Mouse (Mus musculus): ENCODE results near the gene Zdhhc6. TPM values are rescaled to one million over a fixed set of nuclear protein-coding genes. Genes with fewer than 3 reads are reported as not detected.

Zdhhc6 gene
- 83.0 and 110 TPM in 2 replicates for polyA plus RNA-seq (2014; fragmentation: Nextera tagmentation; extraction: Ambion mirVana)

- peaks cover 26% of the 10 kb centered on the region for H3K36me3 ChIP-seq (ENCODE audit: control insufficient read depth, insufficient read depth, low read length)
- H3K4me3 ChIP-seq (ENCODE audit: low read length): peak within 1 kb of the TSS; percentile 92
- peaks cover 16% of the 10 kb centered on the region; the same call in 1 of the 2 replicates for H3K4me1 ChIP-seq (ENCODE audit: control insufficient read depth, insufficient read depth, low read length)
- peak within 1 kb of the TSS; percentile 85 for H3K27ac ChIP-seq (ENCODE audit: low read depth, low read length)
- ATAC-seq (ENCODE audit: low FRiP score, low TSS enrichment): peak; percentile 81
- H3K9me3 ChIP-seq (ENCODE audit: control insufficient read depth, low read length): no peaks in the 10 kb centered on the region
- under 1% methylated on average over 60 of the region's 60 CpGs for WGBS
- H3K27me3 ChIP-seq (ENCODE audit: control insufficient read depth, insufficient read depth, low read length): no peaks in the 10 kb centered on the region
- H3K9ac ChIP-seq (ENCODE audit: low read depth, low read length): peak within 1 kb of the TSS; percentile 87
- peak within 1 kb of the TSS; percentile 89 for H3K4me2 ChIP-seq (replicated peaks; ENCODE audit: low read depth, low read length)
Observed at GRCm38 (mm10) chr19:55315452-55316108, at the start of gene Zdhhc6. Gene Zdhhc6, minus strand, starts transcription at chr19:55316032.

DNA sequence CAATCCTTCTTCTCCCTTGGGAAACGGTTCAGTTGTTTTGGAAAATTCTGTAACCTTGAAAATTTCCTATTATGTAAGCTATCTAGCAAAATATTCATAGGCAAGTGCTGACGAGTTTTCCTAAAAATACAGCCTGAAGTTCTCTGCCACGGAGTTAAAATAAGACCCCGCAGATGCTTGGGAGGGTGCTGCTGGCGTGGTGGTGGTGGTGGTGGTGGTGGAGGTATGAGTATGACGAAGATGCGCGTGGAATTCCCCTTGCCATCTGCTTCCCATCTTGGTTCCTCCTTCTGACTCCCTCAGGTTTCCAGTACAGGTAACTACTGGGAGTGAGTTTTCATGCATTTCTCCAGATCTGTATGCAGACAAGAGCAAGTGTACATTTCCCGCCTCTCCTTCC lies 46.8 kb upstream of the Zdhhc6 start:
- ATAC-seq (ENCODE audit: low FRiP score, low TSS enrichment): no peak
- H3K4me3 ChIP-seq (ENCODE audit: low read length): no peak overlapping the region
- H3K9ac ChIP-seq (ENCODE audit: low read depth, low read length): no peak overlapping the region
- H3K27ac ChIP-seq (ENCODE audit: low read depth, low read length): no peak overlapping the region
- no peaks in the 10 kb centered on the region for H3K36me3 ChIP-seq (ENCODE audit: control insufficient read depth, insufficient read depth, low read length)
- WGBS: 92% methylated on average over 9 of the region's 9 CpGs
- H3K4me2 ChIP-seq (replicated peaks; ENCODE audit: low read depth, low read length): no peak overlapping the region
- H3K27me3 ChIP-seq (ENCODE audit: control insufficient read depth, insufficient read depth, low read length): no peaks in the 10 kb centered on the region
- no peaks in the 10 kb centered on the region for H3K9me3 ChIP-seq (ENCODE audit: control insufficient read depth, low read length)
- H3K4me1 ChIP-seq (ENCODE audit: control insufficient read depth, insufficient read depth, low read length): no peaks in the 10 kb centered on the region

DNA sequence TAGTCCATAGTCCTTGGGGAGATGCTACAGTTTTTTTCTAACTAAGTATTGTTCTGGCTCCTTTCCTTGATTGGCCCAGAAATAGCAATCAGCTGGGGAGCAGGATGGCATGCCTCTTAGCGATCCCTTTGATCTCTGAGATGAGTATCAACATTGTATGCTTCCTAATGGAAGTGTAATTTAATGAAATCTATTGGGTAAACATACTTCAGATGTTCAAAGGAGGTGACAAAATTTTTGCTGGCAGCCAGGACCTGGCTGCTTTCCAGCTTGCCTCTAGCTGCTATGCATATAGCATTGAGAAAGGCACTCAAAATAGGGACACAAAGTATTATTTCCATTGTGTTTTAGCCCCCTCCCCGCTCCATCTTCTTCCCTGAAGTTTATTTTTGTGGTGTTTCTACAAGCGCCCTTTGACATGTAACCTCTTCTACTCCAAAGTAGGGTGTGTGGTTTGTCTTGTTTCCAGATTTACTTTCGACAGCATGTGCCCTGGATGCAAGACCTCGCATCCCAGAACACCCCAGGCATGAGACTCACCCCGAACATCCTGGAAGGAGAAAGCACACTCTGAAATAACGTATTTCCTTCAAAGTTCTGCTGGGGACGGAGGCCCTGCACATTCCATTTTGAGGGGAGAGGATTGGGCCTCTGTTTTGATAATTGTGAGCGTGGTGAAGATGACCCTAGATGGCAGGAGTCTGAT lies 35.0 kb upstream of the Zdhhc6 start:
- H3K9me3 ChIP-seq (ENCODE audit: control insufficient read depth, low read length): no peaks in the 10 kb centered on the region
- H3K4me1 ChIP-seq (ENCODE audit: control insufficient read depth, insufficient read depth, low read length): no peaks in the 10 kb centered on the region
- no peak overlapping the region for H3K4me3 ChIP-seq (ENCODE audit: low read length)
- H3K27me3 ChIP-seq (ENCODE audit: control insufficient read depth, insufficient read depth, low read length): no peaks in the 10 kb centered on the region
- ATAC-seq (ENCODE audit: low FRiP score, low TSS enrichment): no peak
- WGBS: 61% methylated on average over 9 of the region's 9 CpGs
- H3K9ac ChIP-seq (ENCODE audit: low read depth, low read length): no peak overlapping the region
- H3K4me2 ChIP-seq (replicated peaks; ENCODE audit: low read depth, low read length): no peak overlapping the region
- H3K27ac ChIP-seq (ENCODE audit: low read depth, low read length): no peak overlapping the region
- H3K36me3 ChIP-seq (ENCODE audit: control insufficient read depth, insufficient read depth, low read length): no peaks in the 10 kb centered on the region

GRCm38 (mm10) chr19:55348187-55348586 lies 32.4 kb upstream of the Zdhhc6 start:
- Histone ChIP-seq H3K36me3 (ENCODE audit: control insufficient read depth, insufficient read depth, low read length) (no peaks in the 10 kb centered on the region; the same call in 1 of the 2 replicates), H3K27ac (ENCODE audit: low read depth, low read length) (no peak overlapping the region), H3K4me1 (ENCODE audit: control insufficient read depth, insufficient read depth, low read length) (no peaks in the 10 kb centered on the region), H3K9ac (ENCODE audit: low read depth, low read length) (no peak overlapping the region), H3K4me2 (replicated peaks; ENCODE audit: low read depth, low read length) (no peak overlapping the region), H3K27me3 (ENCODE audit: control insufficient read depth, insufficient read depth, low read length) (no peaks in the 10 kb centered on the region), H3K4me3 (ENCODE audit: low read length) (no peak overlapping the region), H3K9me3 (ENCODE audit: control insufficient read depth, low read length) (no peaks in the 10 kb centered on the region)
- no peak for ATAC-seq (ENCODE audit: low FRiP score, low TSS enrichment)
- 89% methylated on average over 3 of the region's 3 CpGs for WGBS

DNA sequence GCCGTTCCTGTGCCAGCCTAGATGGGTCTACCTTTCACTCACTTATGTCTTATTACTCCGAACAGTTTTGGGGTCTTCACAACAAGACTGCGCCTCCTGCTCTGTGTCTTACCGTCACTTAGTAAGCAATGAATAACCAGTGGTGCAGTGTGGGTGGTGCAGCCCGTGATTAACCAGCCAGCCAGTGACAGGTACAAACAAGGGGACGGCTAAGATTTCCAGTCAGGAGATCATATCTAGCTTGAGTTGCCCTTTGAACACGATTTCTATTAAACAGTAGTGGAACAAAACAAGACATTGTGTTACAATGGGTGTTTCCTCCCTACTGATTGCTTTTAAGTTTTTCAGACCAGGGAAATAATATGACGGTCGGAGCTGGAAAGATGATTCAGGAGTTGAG lies 27.4 kb upstream of the Zdhhc6 start:
- Histone ChIP-seq H3K4me1 (ENCODE audit: control insufficient read depth, insufficient read depth, low read length) (no peaks in the 10 kb centered on the region), H3K9ac (ENCODE audit: low read depth, low read length) (no peak overlapping the region), H3K36me3 (ENCODE audit: control insufficient read depth, insufficient read depth, low read length) (no peaks in the 10 kb centered on the region; the same call in 1 of the 2 replicates), H3K27ac (ENCODE audit: low read depth, low read length) (no peak overlapping the region), H3K27me3 (ENCODE audit: control insufficient read depth, insufficient read depth, low read length) (no peaks in the 10 kb centered on the region), H3K4me2 (replicated peaks; ENCODE audit: low read depth, low read length) (no peak overlapping the region), H3K9me3 (ENCODE audit: control insufficient read depth, low read length) (no peaks in the 10 kb centered on the region), H3K4me3 (ENCODE audit: low read length) (no peak overlapping the region)
- 76% methylated on average over 9 of the region's 9 CpGs for WGBS
- ATAC-seq (ENCODE audit: low FRiP score, low TSS enrichment): no peak

- Histone ChIP-seq H3K9ac (ENCODE audit: low read depth, low read length) (no peak overlapping the region), H3K4me1 (ENCODE audit: control insufficient read depth, insufficient read depth, low read length) (no peaks in the 10 kb centered on the region), H3K4me2 (replicated peaks; ENCODE audit: low read depth, low read length) (no peak overlapping the region), H3K27me3 (ENCODE audit: control insufficient read depth, insufficient read depth, low read length) (no peaks in the 10 kb centered on the region), H3K4me3 (ENCODE audit: low read length) (no peak overlapping the region), H3K36me3 (ENCODE audit: control insufficient read depth, insufficient read depth, low read length) (no peaks in the 10 kb centered on the region; the same call in 1 of the 2 replicates), H3K9me3 (ENCODE audit: control insufficient read depth, low read length) (no peaks in the 10 kb centered on the region), H3K27ac (ENCODE audit: low read depth, low read length) (no peak overlapping the region)
- ATAC-seq (ENCODE audit: low FRiP score, low TSS enrichment): no peak
- WGBS: 93% methylated on average over 7 of the region's 7 CpGs
Observed at GRCm38 (mm10) chr19:55342423-55342822, 26.6 kb upstream of the Zdhhc6 start.

DNA sequence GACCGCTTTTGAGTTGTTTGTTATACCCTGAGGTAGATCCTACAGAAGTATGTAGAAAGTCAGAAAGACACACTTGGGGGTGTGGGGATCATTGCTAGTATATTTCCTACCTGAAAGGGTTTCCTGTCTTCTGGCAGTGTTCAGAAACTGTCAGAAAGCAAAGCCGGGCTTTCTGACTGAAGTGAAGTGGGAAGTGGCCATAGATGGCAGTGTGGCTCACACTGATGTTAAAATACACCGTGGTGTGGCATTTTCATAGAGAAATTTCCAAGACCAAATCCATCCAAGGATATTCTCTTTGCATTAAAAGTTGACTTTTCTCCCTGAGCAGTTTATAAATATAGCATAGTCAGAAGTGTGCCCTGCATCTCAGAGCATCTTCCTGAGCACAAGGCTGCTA lies 25.5 kb upstream of the Zdhhc6 start:
- peaks cover 3% of the 10 kb centered on the region; the same call in 1 of the 2 replicates for H3K36me3 ChIP-seq (ENCODE audit: control insufficient read depth, insufficient read depth, low read length)
- no peaks in the 10 kb centered on the region for H3K27me3 ChIP-seq (ENCODE audit: control insufficient read depth, insufficient read depth, low read length)
- no peak overlapping the region for H3K27ac ChIP-seq (ENCODE audit: low read depth, low read length)
- no peaks in the 10 kb centered on the region for H3K9me3 ChIP-seq (ENCODE audit: control insufficient read depth, low read length)
- H3K9ac ChIP-seq (ENCODE audit: low read depth, low read length): no peak overlapping the region
- no peaks in the 10 kb centered on the region for H3K4me1 ChIP-seq (ENCODE audit: control insufficient read depth, insufficient read depth, low read length)
- 72% methylated on average over 3 of the region's 3 CpGs for WGBS
- ATAC-seq (ENCODE audit: low FRiP score, low TSS enrichment): no peak
- no peak overlapping the region for H3K4me2 ChIP-seq (replicated peaks; ENCODE audit: low read depth, low read length)
- no peak overlapping the region for H3K4me3 ChIP-seq (ENCODE audit: low read length)

DNA sequence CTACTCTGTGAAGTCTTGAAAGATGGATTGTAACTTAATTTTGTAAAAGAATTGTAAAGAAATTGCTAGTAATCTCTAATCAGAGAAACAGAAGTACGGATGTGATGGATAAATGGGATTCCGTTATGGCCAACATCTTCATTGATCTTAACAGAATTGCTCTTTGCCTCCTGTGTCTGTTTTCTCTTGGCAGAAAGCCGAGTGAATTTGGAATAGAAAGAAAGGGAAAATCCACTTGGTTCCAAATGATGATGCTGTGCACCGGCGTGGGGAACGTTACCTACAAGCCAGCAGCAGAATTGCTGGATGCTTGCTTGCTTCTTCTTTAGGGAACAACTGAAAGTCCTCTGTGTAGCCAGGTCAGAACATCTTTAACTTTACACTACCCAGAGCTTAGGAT lies 24.7 kb upstream of the Zdhhc6 start:
- no peak overlapping the region for H3K27ac ChIP-seq (ENCODE audit: low read depth, low read length)
- 95% methylated on average over 6 of the region's 6 CpGs for WGBS
- no peaks in the 10 kb centered on the region for H3K27me3 ChIP-seq (ENCODE audit: control insufficient read depth, insufficient read depth, low read length)
- no peak overlapping the region for H3K9ac ChIP-seq (ENCODE audit: low read depth, low read length)
- peaks cover 3% of the 10 kb centered on the region; the same call in 1 of the 2 replicates for H3K36me3 ChIP-seq (ENCODE audit: control insufficient read depth, insufficient read depth, low read length)
- no peak for ATAC-seq (ENCODE audit: low FRiP score, low TSS enrichment)
- H3K4me3 ChIP-seq (ENCODE audit: low read length): no peak overlapping the region
- no peaks in the 10 kb centered on the region for H3K4me1 ChIP-seq (ENCODE audit: control insufficient read depth, insufficient read depth, low read length)
- no peaks in the 10 kb centered on the region for H3K9me3 ChIP-seq (ENCODE audit: control insufficient read depth, low read length)
- no peak overlapping the region for H3K4me2 ChIP-seq (replicated peaks; ENCODE audit: low read depth, low read length)

GRCm38 (mm10) chr19:55337664-55338063 lies 21.8 kb upstream of the Zdhhc6 start:
- Histone ChIP-seq H3K9ac (ENCODE audit: low read depth, low read length) (no peak overlapping the region), H3K4me3 (ENCODE audit: low read length) (no peak overlapping the region), H3K27ac (ENCODE audit: low read depth, low read length) (no peak overlapping the region), H3K36me3 (ENCODE audit: control insufficient read depth, insufficient read depth, low read length) (peaks cover 3% of the 10 kb centered on the region; the same call in 1 of the 2 replicates), H3K4me1 (ENCODE audit: control insufficient read depth, insufficient read depth, low read length) (no peaks in the 10 kb centered on the region), H3K4me2 (replicated peaks; ENCODE audit: low read depth, low read length) (no peak overlapping the region), H3K27me3 (ENCODE audit: control insufficient read depth, insufficient read depth, low read length) (no peaks in the 10 kb centered on the region), H3K9me3 (ENCODE audit: control insufficient read depth, low read length) (no peaks in the 10 kb centered on the region)
- WGBS: 85% methylated on average over 10 of the region's 10 CpGs
- no peak for ATAC-seq (ENCODE audit: low FRiP score, low TSS enrichment)

Data from kidney, embryonic 14.5 days (tissue).